ENCODE assay signal across 24 mouse cellular contexts in the genomic region with DNA sequence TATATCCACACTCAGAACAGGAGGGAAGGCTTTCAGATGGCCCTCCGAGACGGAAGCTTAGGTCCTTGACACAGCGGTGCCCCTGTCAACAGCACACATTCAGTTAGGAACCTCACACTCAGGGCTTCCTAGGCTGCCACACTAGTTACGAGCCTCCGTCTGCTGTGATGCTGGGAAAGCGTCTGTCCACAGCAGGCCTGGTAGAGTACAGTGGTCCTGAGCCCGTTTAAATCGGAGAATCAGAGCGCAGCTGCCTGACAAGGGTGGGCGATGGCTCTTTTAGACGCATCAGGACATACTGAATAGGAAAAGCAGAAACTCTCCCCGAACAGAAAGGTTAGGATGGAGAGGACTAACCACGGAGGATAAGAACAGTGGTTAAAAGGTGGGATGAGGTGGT.
DNase-seq lines count a peak whose midpoint lies in the region; ATAC-seq and TF ChIP-seq lines count a peak whose summit lies in the region.
"Had no signal": no experiment of that assay in that cellular context is flagged by ENCODE, and none has a peak within 500 bp of the region (broad histone marks: within the 10 kb centered on the region; RNA-seq: fewer than 3 reads in every experiment).

No protein-coding gene starts in this region.

- peaks cover 9% of the 10 kb centered on the region for H3K4me1 ChIP-seq in hindbrain, embryonic 15.5 days (replicated peaks)
- peaks cover 8% of the 10 kb centered on the region; the same call in 1 of the 2 replicates for H3K4me1 ChIP-seq in hindbrain, embryonic 16.5 days (ENCODE audit: control insufficient read depth, insufficient read depth, low read depth, low read length)
- H3K4me1 ChIP-seq in midbrain, embryonic 13.5 days (replicated peaks), result peaks cover 10% of the 10 kb centered on the region
- 0 out of 2 replicates have a peak, but pooled peaks cover 6% of the 10 kb centered on the region for H3K4me1 ChIP-seq in midbrain, embryonic 14.5 days (ENCODE audit: control insufficient read depth, insufficient read depth, low read length)
- H3K4me1 ChIP-seq in limb, embryonic 10.5 days, result peaks cover 21% of the 10 kb centered on the region
- H3K4me1 ChIP-seq in olfactory bulb, adult 2 months (ENCODE audit: control insufficient read depth, insufficient read depth, low read length), result peaks cover 9% of the 10 kb centered on the region; the same call in 1 of the 2 replicates
- H3K4me1 ChIP-seq in forebrain, postnatal 0 days (ENCODE audit: insufficient read depth), result no peaks in the 10 kb centered on the region
- H3K4me1 ChIP-seq: hindbrain, embryonic 12.5 days had no signal

- no peaks in the 10 kb centered on the region for H3K36me3 ChIP-seq in hindbrain, embryonic 15.5 days
- H3K36me3 ChIP-seq in hindbrain, embryonic 16.5 days (ENCODE audit: control insufficient read depth, insufficient read depth, low read length), result no peaks in the 10 kb centered on the region
- H3K36me3 ChIP-seq in midbrain, embryonic 13.5 days, result no peaks in the 10 kb centered on the region
- no peaks in the 10 kb centered on the region for H3K36me3 ChIP-seq in midbrain, embryonic 14.5 days (ENCODE audit: control insufficient read depth, insufficient read depth, low read length)
- no peaks in the 10 kb centered on the region for H3K36me3 ChIP-seq in limb, embryonic 10.5 days
- no peaks in the 10 kb centered on the region for H3K36me3 ChIP-seq in forebrain, postnatal 0 days (ENCODE audit: insufficient read depth)
- H3K36me3 ChIP-seq: heart, embryonic 12.5 days; hindbrain, embryonic 12.5 days; intestine, embryonic 15.5 days; limb, embryonic 13.5 days; liver, embryonic 12.5 days had no signal

- no peaks in the 10 kb centered on the region for H3K27me3 ChIP-seq in hindbrain, embryonic 15.5 days
- no peaks in the 10 kb centered on the region for H3K27me3 ChIP-seq in hindbrain, embryonic 16.5 days (replicated peaks; ENCODE audit: control insufficient read depth, insufficient read depth, low read length)
- H3K27me3 ChIP-seq in midbrain, embryonic 13.5 days, result no peaks in the 10 kb centered on the region
- H3K27me3 ChIP-seq in midbrain, embryonic 14.5 days (ENCODE audit: control insufficient read depth, insufficient read depth, low read length), result no peaks in the 10 kb centered on the region
- H3K27me3 ChIP-seq in limb, embryonic 10.5 days (ENCODE audit: low read depth, poor library complexity, severe bottlenecking), result no peaks in the 10 kb centered on the region
- no peaks in the 10 kb centered on the region for H3K27me3 ChIP-seq in forebrain, postnatal 0 days (ENCODE audit: insufficient read depth, low read length)
- H3K27me3 ChIP-seq: forebrain, embryonic 13.5 days; heart, embryonic 12.5 days; hindbrain, embryonic 12.5 days; intestine, embryonic 15.5 days; limb, embryonic 13.5 days; liver, embryonic 12.5 days had no signal

- no peak overlapping the region for H3K4me2 ChIP-seq in hindbrain, embryonic 15.5 days
- no peak overlapping the region for H3K4me2 ChIP-seq in hindbrain, embryonic 16.5 days (ENCODE audit: low read length)
- no peak overlapping the region for H3K4me2 ChIP-seq in midbrain, embryonic 13.5 days (replicated peaks)
- no peak overlapping the region for H3K4me2 ChIP-seq in midbrain, embryonic 14.5 days (ENCODE audit: low read length)
- H3K4me2 ChIP-seq in forebrain, postnatal 0 days (ENCODE audit: low read depth), result no peak overlapping the region
- H3K4me2 ChIP-seq: hindbrain, embryonic 12.5 days had no signal

- H3K4me3 ChIP-seq in hindbrain, embryonic 15.5 days, result no peak overlapping the region
- H3K4me3 ChIP-seq in hindbrain, embryonic 16.5 days (ENCODE audit: low read length), result no peak overlapping the region
- no peak overlapping the region for H3K4me3 ChIP-seq in midbrain, embryonic 13.5 days (replicated peaks)
- H3K4me3 ChIP-seq in midbrain, embryonic 14.5 days (replicated peaks; ENCODE audit: low read depth, low read length), result no peak overlapping the region
- no peak overlapping the region for H3K4me3 ChIP-seq in limb, embryonic 10.5 days
- no peak overlapping the region for H3K4me3 ChIP-seq in olfactory bulb, adult 2 months (ENCODE audit: insufficient read depth, low read depth, low read length)
- H3K4me3 ChIP-seq in forebrain, postnatal 0 days (ENCODE audit: low read depth, low read length), result no peak overlapping the region
- H3K4me3 ChIP-seq: forebrain, embryonic 13.5 days; hindbrain, embryonic 12.5 days; intestine, embryonic 15.5 days; limb, embryonic 13.5 days; liver, embryonic 12.5 days; megakaryocyte, embryonic 14.5 days had no signal

- TF ChIP-seq POLR2A in olfactory bulb, adult 2 months (IDR thresholded peaks at IDR 0.05; ENCODE audit: insufficient read depth, low read depth, low read length), result no peak

- no peaks in the 10 kb centered on the region for H3K9me3 ChIP-seq in hindbrain, embryonic 15.5 days
- no peaks in the 10 kb centered on the region for H3K9me3 ChIP-seq in hindbrain, embryonic 16.5 days (ENCODE audit: control insufficient read depth, low read length)
- peaks cover 2% of the 10 kb centered on the region; the same call in 1 of the 2 replicates for H3K9me3 ChIP-seq in midbrain, embryonic 13.5 days
- H3K9me3 ChIP-seq in midbrain, embryonic 14.5 days (ENCODE audit: control insufficient read depth, low read length), result no peaks in the 10 kb centered on the region
- no peaks in the 10 kb centered on the region for H3K9me3 ChIP-seq in limb, embryonic 10.5 days (replicated peaks)
- no peaks in the 10 kb centered on the region for H3K9me3 ChIP-seq in forebrain, postnatal 0 days (ENCODE audit: low read length)
- H3K9me3 ChIP-seq: forebrain, embryonic 13.5 days; intestine, embryonic 15.5 days; limb, embryonic 13.5 days had no signal

- no peak for DNase-seq in midbrain, embryonic 14.5 days
- no peak for DNase-seq in limb, embryonic 10.5 days (ENCODE audit: low spot score)
- DNase-seq in forebrain, postnatal 0 days, result no peak
- DNase-seq: adrenal gland, adult 8-10 months; B cell, adult 2 months; gastrocnemius, postnatal 14 days; kidney, adult 2 months; kidney, postnatal 4 days; liver, postnatal 0 days; lung, postnatal 36 days; retina, postnatal 1 day; thymus, postnatal 14 days had no signal

- 87% methylated on average over 13 of the region's 13 CpGs for WGBS in hindbrain, embryonic 15.5 days
- 86% methylated on average over 13 of the region's 13 CpGs for WGBS in hindbrain, embryonic 16.5 days
- 88% methylated on average over 13 of the region's 13 CpGs for WGBS in midbrain, embryonic 13.5 days
- WGBS in midbrain, embryonic 14.5 days, result 88% methylated on average over 13 of the region's 13 CpGs
- 85% methylated on average over 13 of the region's 13 CpGs for WGBS in limb, embryonic 10.5 days
- 90% methylated on average over 13 of the region's 13 CpGs for WGBS in olfactory bulb, adult 2 months
- WGBS in forebrain, postnatal 0 days, result 88% methylated on average over 13 of the region's 13 CpGs

- 0 out of 2 replicates have a peak, but pooled peaks have one; percentile 3 for ATAC-seq in hindbrain, embryonic 15.5 days (ENCODE audit: low FRiP score, low read depth)
- no peak for ATAC-seq in hindbrain, embryonic 16.5 days
- ATAC-seq in midbrain, embryonic 13.5 days, result peak; percentile 2; the same call in 1 of the 2 replicates
- no peak for ATAC-seq in midbrain, embryonic 14.5 days (ENCODE audit: low FRiP score, low TSS enrichment)
- ATAC-seq in forebrain, postnatal 0 days, result no peak
- ATAC-seq: liver, postnatal 0 days had no signal

- H3K9ac ChIP-seq in hindbrain, embryonic 15.5 days, result no peak overlapping the region
- no peak overlapping the region for H3K9ac ChIP-seq in hindbrain, embryonic 16.5 days (ENCODE audit: low read depth, low read length)
- no peak overlapping the region for H3K9ac ChIP-seq in midbrain, embryonic 13.5 days (replicated peaks)
- H3K9ac ChIP-seq in midbrain, embryonic 14.5 days (replicated peaks; ENCODE audit: low read length), result no peak overlapping the region
- no peak overlapping the region for H3K9ac ChIP-seq in forebrain, postnatal 0 days
- H3K9ac ChIP-seq: forebrain, embryonic 13.5 days; hindbrain, embryonic 12.5 days; intestine, embryonic 15.5 days; liver, embryonic 12.5 days; liver, postnatal 0 days had no signal

- no peak overlapping the region for H3K27ac ChIP-seq in hindbrain, embryonic 15.5 days (replicated peaks)
- no peak overlapping the region; the same call in 1 of the 2 replicates for H3K27ac ChIP-seq in hindbrain, embryonic 16.5 days (ENCODE audit: low read depth, low read length)
- H3K27ac ChIP-seq in midbrain, embryonic 13.5 days, result no peak overlapping the region
- no peak overlapping the region for H3K27ac ChIP-seq in midbrain, embryonic 14.5 days (replicated peaks; ENCODE audit: low read depth, low read length)
- H3K27ac ChIP-seq in limb, embryonic 10.5 days, result peak overlapping the region; percentile 86
- H3K27ac ChIP-seq in olfactory bulb, adult 2 months (ENCODE audit: insufficient read depth, low read depth, low read length), result peak overlapping the region; percentile 68
- no peak overlapping the region; the same call in 1 of the 2 replicates for H3K27ac ChIP-seq in forebrain, postnatal 0 days (ENCODE audit: low read depth, low read length)
- H3K27ac ChIP-seq: forebrain, embryonic 13.5 days; hindbrain, embryonic 12.5 days; intestine, embryonic 15.5 days; kidney, postnatal 0 days; liver, embryonic 12.5 days had no signal

- no peak for TF ChIP-seq CTCF in olfactory bulb, adult 2 months (IDR thresholded peaks at IDR 0.05; ENCODE audit: insufficient read depth, low read depth, low read length)
- TF ChIP-seq CTCF in forebrain, postnatal 0 days (IDR thresholded peaks at IDR 0.05; ENCODE audit: low read depth), result no peak

Comparison
In these comparisons a context has a peak if more than half of its experiments do, and no peak if none do; other contexts are left out.
1. ATAC-seq: peak in hindbrain, embryonic 15.5 days (single experiment) and midbrain, embryonic 13.5 days (single experiment); none in hindbrain, embryonic 16.5 days (single experiment), midbrain, embryonic 14.5 days (single experiment) and forebrain, postnatal 0 days (single experiment).
2. H3K27ac ChIP-seq: peak in limb, embryonic 10.5 days (single experiment) and olfactory bulb, adult 2 months (single experiment); none in hindbrain, embryonic 15.5 days (single experiment), hindbrain, embryonic 16.5 days (single experiment), midbrain, embryonic 13.5 days (single experiment), midbrain, embryonic 14.5 days (single experiment) and forebrain, postnatal 0 days (single experiment).